Mouse (Mus musculus) liver, embryonic 14.5 days (tissue): ENCODE measurements around the gene 6430550D23Rik. TPM values are rescaled to one million over a fixed set of nuclear protein-coding genes. Genes with fewer than 3 reads are reported as not detected.
A peak's percentile ranks its signal among the peaks of the same experiment; 100 is the strongest.

Experiments
- ATAC-seq: fragments of 200-750 bp; cut with Nextera tagmentation; 2 replicates; pipeline ENCODE4 v1.8.0; 2017; ENCODE audit warnings: moderate number of reproducible peaks, mild to moderate bottlenecking, moderate library complexity; ENCODE audit not compliant: insufficient read depth
- DNase-seq, 3 experiments: peaks; one replicate each; pipeline ENCODE4 v3.0.0-alpha.2; 2012 to 2013; ENCODE audit warnings: low read depth in 3 of 3, low spot score in 3 of 3
- H3K27ac ChIP-seq: fragments of 300-500 bp; sonication (generic); 2 replicates; pipeline ENCODE4 v1.5.1; 2014; ENCODE audit warnings: moderate library complexity, mild to moderate bottlenecking, control low read depth, inconsistent platforms
- H3K27me3 ChIP-seq: fragments of 300-500 bp; sonication (generic); 2 replicates; pipeline ENCODE4 v1.6.1; 2014; ENCODE audit warnings: mild to moderate bottlenecking, low read length, moderate library complexity; ENCODE audit not compliant: control insufficient read depth, insufficient read depth
- H3K36me3 ChIP-seq: fragments of 300-500 bp; sonication (generic); replicated peaks from 2 replicates; pipeline ENCODE4 v1.6.1; 2014; ENCODE audit warnings: low read depth; ENCODE audit not compliant: control insufficient read depth, insufficient read depth
- H3K4me1 ChIP-seq, 2 experiments: fragments of 200-500 bp in 1 of 2; fragments of 300-500 bp in 1 of 2; sonication (generic) in 1 of 2; replicated peaks; 2 replicates each; pipeline ENCODE4 v1.6.1; 2012 to 2014; ENCODE audit warnings: antibody characterized with exemption in 1 of 2, inconsistent platforms in 1 of 2, low read length in 1 of 2; ENCODE audit not compliant: control insufficient read depth in 2 of 2, insufficient read depth in 2 of 2
- H3K4me2 ChIP-seq: fragments of 300-500 bp; sonication (generic); 2 replicates; pipeline ENCODE4 v1.6.1; 2014; ENCODE audit warnings: low read depth, mild to moderate bottlenecking, control low read depth, moderate library complexity
- H3K4me3 ChIP-seq, 2 experiments: fragments of 200-500 bp in 1 of 2; fragments of 300-500 bp in 1 of 2; sonication (generic) in 1 of 2; 2 replicates each; pipeline ENCODE4 v1.5.1; 2012 to 2014; ENCODE audit warnings: low read depth in 2 of 2, low read length in 2 of 2, mild to moderate bottlenecking in 2 of 2, control low read depth in 1 of 2, inconsistent platforms in 1 of 2, moderate library complexity in 1 of 2; ENCODE audit not compliant: insufficient read depth in 1 of 2
- H3K9ac ChIP-seq: fragments of 300-500 bp; sonication (generic); replicated peaks from 2 replicates; pipeline ENCODE4 v1.6.1; 2014; ENCODE audit warnings: mild to moderate bottlenecking, control low read depth, moderate library complexity
- H3K9me3 ChIP-seq: fragments of 300-500 bp; sonication (generic); 2 replicates; pipeline ENCODE4 v1.6.1; 2016; ENCODE audit warnings: low read length, mixed read lengths; ENCODE audit not compliant: control insufficient read depth
- CTCF ChIP-seq: IDR thresholded peaks from 2 replicates; pipeline ENCODE4 v1.5.1; 2016; ENCODE audit warnings: antibody characterized with exemption, low read depth, control low read depth
- EP300 ChIP-seq: IDR thresholded peaks from 2 replicates; pipeline ENCODE4 v1.6.1; 2016; ENCODE audit warnings: antibody characterized with exemption, low read depth
- WGBS: fragments of 180-500 bp; shearing (Covaris S2); extraction: QIAGEN DNeasy Blood & Tissue Kit; methylation state at CpG from one replicate; pipeline ENCODE4 v1.1.7; 2014; ENCODE audit not compliant: insufficient replicate concordance; 5-methylcytosine and 5-hydroxymethylcytosine counted together
- polyA plus RNA-seq, 2 experiments: library from polyadenylated mRNA; depleted of rRNA in 1 of 2; stranded (reverse) in 1 of 2; unstranded in 1 of 2; fragments of >200 nt; fragmentation: Nextera tagmentation in 1 of 2; extraction: Ambion mirVana in 1 of 2; gene quantifications; 2 replicates each; pipeline versions ENCODE4 v1.2.1 to v1.2.3; 2012 to 2014

6430550D23Rik gene
- polyA plus RNA-seq, 2 experiments = 0.41 to 2.1 TPM

- peaks cover 31 to 42% of the 10 kb centered on the region in 2 experiments for H3K4me1 ChIP-seq
- peak in 2 of 3 experiments; percentile 19 to 23 for DNase-seq
- peak overlapping the region; percentile 53 for H3K9ac ChIP-seq
- ATAC-seq = no peak
- 73% methylated on average over 14 of the region's 14 CpGs for WGBS
- H3K27ac ChIP-seq = 0 out of 2 replicates have a peak overlapping the region, but pooled peaks have one; percentile 1
- H3K4me3 ChIP-seq = peak overlapping the region; percentile 52 to 62
- no peaks in the 10 kb centered on the region for H3K9me3 ChIP-seq
- TF ChIP-seq EP300 (no peak), CTCF (peak; percentile 26; the same call in 1 of the 2 replicates)
- no peaks in the 10 kb centered on the region for H3K27me3 ChIP-seq
- peaks cover 50% of the 10 kb centered on the region for H3K36me3 ChIP-seq
- H3K4me2 ChIP-seq = peak overlapping the region; percentile 82
Observed at GRCm38 (mm10) chr2:155991863-155992321, 15.9 kb downstream of the 6430550D23Rik start.

- H3K27ac ChIP-seq = no peak overlapping the region
- no peak for DNase-seq
- peak overlapping the region; percentile 82 for H3K4me2 ChIP-seq
- H3K4me3 ChIP-seq = peak overlapping the region; percentile 9 to 62; a peak in 3 of 4 replicates
- H3K4me1 ChIP-seq = peaks cover 31 to 42% of the 10 kb centered on the region in 2 experiments
- 85% methylated on average over 10 of the region's 10 CpGs for WGBS
- no peak for ATAC-seq
- H3K9me3 ChIP-seq = no peaks in the 10 kb centered on the region
- peaks cover 50% of the 10 kb centered on the region for H3K36me3 ChIP-seq
- H3K27me3 ChIP-seq = no peaks in the 10 kb centered on the region
- no peak for TF ChIP-seq EP300
- no peak for TF ChIP-seq CTCF
- H3K9ac ChIP-seq = peak overlapping the region; percentile 92
Observed at GRCm38 (mm10) chr2:155991151-155991550, 16.6 kb downstream of the 6430550D23Rik start.

- H3K36me3 ChIP-seq = peaks cover 44% of the 10 kb centered on the region
- peak overlapping the region; percentile 95 for H3K27ac ChIP-seq
- no peaks in the 10 kb centered on the region for H3K9me3 ChIP-seq
- TF ChIP-seq CTCF (peak; percentile 64), EP300 (peak; percentile 89)
- H3K4me3 ChIP-seq = peak overlapping the region; percentile 62 to 73
- peak; percentile 95 for ATAC-seq
- DNase-seq = peak; percentile 79 to 83 (median 82)
- H3K27me3 ChIP-seq = no peaks in the 10 kb centered on the region
- peak overlapping the region; percentile 82 for H3K4me2 ChIP-seq
- WGBS = 6% methylated on average over 4 of the region's 4 CpGs
- H3K9ac ChIP-seq = peak overlapping the region; percentile 92
- peaks cover 31 to 42% of the 10 kb centered on the region in 2 experiments for H3K4me1 ChIP-seq
Observed at GRCm38 (mm10) chr2:155989085-155989484, 18.7 kb downstream of the 6430550D23Rik start.

- WGBS = 95% methylated on average over 6 of the region's 6 CpGs
- no peaks in the 10 kb centered on the region for H3K9me3 ChIP-seq
- no peak for TF ChIP-seq CTCF
- TF ChIP-seq EP300 = no peak
- peak overlapping the region; percentile 95 for H3K27ac ChIP-seq
- H3K4me2 ChIP-seq = peak overlapping the region; percentile 82
- peaks cover 31 to 40% of the 10 kb centered on the region in 2 experiments for H3K4me1 ChIP-seq
- DNase-seq (no peak), ATAC-seq (no peak)
- no peaks in the 10 kb centered on the region for H3K27me3 ChIP-seq
- H3K9ac ChIP-seq = no peak overlapping the region; the same call in none of the 2 replicates
- H3K36me3 ChIP-seq = peaks cover 44% of the 10 kb centered on the region
- no peak overlapping the region for H3K4me3 ChIP-seq
Observed at GRCm38 (mm10) chr2:155987131-155987530, 20.6 kb downstream of the 6430550D23Rik start.

GRCm38 (mm10) chr2:155985776-155986175, 22.0 kb downstream of the 6430550D23Rik start:
- no peaks in the 10 kb centered on the region for H3K9me3 ChIP-seq
- TF ChIP-seq CTCF = no peak
- TF ChIP-seq EP300 = no peak
- DNase-seq (no peak), ATAC-seq (no peak)
- no peak overlapping the region for H3K4me2 ChIP-seq
- no peak overlapping the region for H3K27ac ChIP-seq
- H3K36me3 ChIP-seq = peaks cover 37% of the 10 kb centered on the region
- no peaks in the 10 kb centered on the region for H3K27me3 ChIP-seq
- no peak overlapping the region for H3K4me3 ChIP-seq
- H3K9ac ChIP-seq = no peak overlapping the region
- H3K4me1 ChIP-seq = peaks cover 25 to 32% of the 10 kb centered on the region in 2 experiments
- 79% methylated on average over 7 of the region's 7 CpGs for WGBS
